Mouse (Mus musculus) lung, embryonic 16.5 days (tissue): ENCODE measurements around the gene Cntln. TPM values are rescaled to one million over a fixed set of nuclear protein-coding genes. Genes with fewer than 3 reads are reported as not detected.
A peak's percentile ranks its signal among the peaks of the same experiment; 100 is the strongest.

ENCODE experiments used
- ATAC-seq: fragments of 200-750 bp; cut with Nextera tagmentation; 2 replicates; pipeline ENCODE4 v1.8.0; 2017; ENCODE audit warnings: low read depth, mild to moderate bottlenecking, moderate library complexity
- H3K27ac ChIP-seq: fragments of 300-500 bp; sonication (generic); 2 replicates; pipeline ENCODE4 v1.5.1; 2014; ENCODE audit warnings: mild to moderate bottlenecking, control low read depth, low read length
- H3K27me3 ChIP-seq: fragments of 300-500 bp; sonication (generic); 2 replicates; pipeline ENCODE4 v1.6.1; 2014; ENCODE audit warnings: low read depth, low read length, mixed read lengths; ENCODE audit not compliant: control insufficient read depth, insufficient read depth
- H3K36me3 ChIP-seq: fragments of 300-500 bp; sonication (generic); 2 replicates; pipeline ENCODE4 v1.6.1; 2014; ENCODE audit warnings: low read length; ENCODE audit not compliant: control insufficient read depth, insufficient read depth
- H3K4me1 ChIP-seq: fragments of 300-500 bp; sonication (generic); replicated peaks from 2 replicates; pipeline ENCODE4 v1.6.1; 2014; ENCODE audit warnings: low read length, mixed read lengths; ENCODE audit not compliant: control insufficient read depth, insufficient read depth
- H3K4me2 ChIP-seq: fragments of 300-500 bp; sonication (generic); 2 replicates; pipeline ENCODE4 v1.6.1; 2014; ENCODE audit warnings: low read depth, low read length, control low read depth
- H3K4me3 ChIP-seq: fragments of 300-500 bp; sonication (generic); 2 replicates; pipeline ENCODE4 v1.5.1; 2014; ENCODE audit warnings: mild to moderate bottlenecking, low read length, control low read depth
- H3K9ac ChIP-seq: fragments of 300-500 bp; sonication (generic); 2 replicates; pipeline ENCODE4 v1.6.1; 2014; ENCODE audit warnings: low read length, control low read depth
- H3K9me3 ChIP-seq: fragments of 300-500 bp; sonication (generic); 2 replicates; pipeline ENCODE4 v1.6.1; 2016; ENCODE audit warnings: low read length; ENCODE audit not compliant: control insufficient read depth
- WGBS: fragments of 180-500 bp; shearing (Covaris S2); extraction: QIAGEN DNeasy Blood & Tissue Kit; methylation state at CpG from one replicate; pipeline ENCODE4 v1.1.7; 2014; 5-methylcytosine and 5-hydroxymethylcytosine counted together
- polyA plus RNA-seq: library from polyadenylated mRNA; unstranded; fragments of >200 nt; fragmentation: Nextera tagmentation; extraction: Ambion mirVana; gene quantifications from 2 replicates; pipeline ENCODE4 v1.2.1, GENCODE M21; 2015

Cntln gene
- polyA plus RNA-seq, result 11.0 and 11.6 TPM in 2 replicates

DNA sequence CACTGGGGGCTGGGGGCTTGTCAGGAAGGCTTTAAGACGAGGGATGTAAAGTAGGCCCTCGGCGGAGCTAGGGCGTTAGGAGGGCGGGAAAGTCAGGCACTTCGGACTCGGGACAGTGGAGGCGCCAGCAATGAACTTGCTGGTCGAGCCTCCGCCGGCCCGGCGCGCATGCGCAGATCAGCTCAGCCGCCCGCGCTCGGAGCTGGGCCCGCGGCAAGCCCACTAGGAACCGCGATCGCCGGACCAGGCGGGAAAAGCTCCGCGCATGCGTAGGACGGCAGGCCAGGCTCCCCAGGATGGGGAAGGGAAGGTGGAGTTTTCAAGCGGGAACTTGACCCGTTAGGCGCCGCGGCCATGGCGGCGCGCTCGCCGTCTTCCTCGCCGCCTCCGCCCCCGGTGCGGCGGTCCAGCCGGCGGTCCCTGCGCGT, at the start of gene Cntln:
TSS of gene Cntln (plus strand) at position 199 of the 428 bp plus-strand sequence.
- Histone ChIP-seq H3K4me1 (peaks cover 6% of the 10 kb centered on the region; the same call in 1 of the 2 replicates), H3K4me2 (peak within 1 kb of the TSS; percentile 58), H3K36me3 (no peaks in the 10 kb centered on the region), H3K27ac (peak within 1 kb of the TSS; percentile 94), H3K9me3 (no peaks in the 10 kb centered on the region), H3K9ac (peak within 1 kb of the TSS; percentile 95), H3K27me3 (no peaks in the 10 kb centered on the region), H3K4me3 (peak within 1 kb of the TSS; percentile 80)
- under 1% methylated on average over 33 of the region's 50 CpGs for WGBS
- peak; percentile 98 for ATAC-seq

DNA sequence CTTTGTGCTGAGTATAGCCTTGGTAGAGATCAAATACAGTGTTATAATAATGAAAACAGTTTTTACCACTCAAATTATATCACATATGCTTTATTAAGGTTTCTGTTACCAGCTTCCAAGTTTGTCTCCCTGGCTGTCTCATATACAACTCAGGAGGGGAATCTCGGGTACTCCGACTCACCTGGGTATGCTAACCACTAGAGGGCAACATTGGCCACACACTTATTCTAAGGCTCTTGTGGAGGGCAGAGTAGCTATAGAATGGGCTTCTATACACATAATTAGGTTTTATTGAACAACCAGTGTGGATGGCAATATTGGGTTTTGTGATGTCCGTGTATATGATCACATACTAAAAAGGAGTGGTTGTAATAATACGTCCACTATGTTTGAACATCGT, 47.1 kb upstream of the Cntln start:
- Histone ChIP-seq H3K36me3 (no peaks in the 10 kb centered on the region), H3K9ac (no peak overlapping the region), H3K27me3 (no peaks in the 10 kb centered on the region), H3K4me3 (no peak overlapping the region), H3K4me2 (no peak overlapping the region), H3K4me1 (no peaks in the 10 kb centered on the region), H3K9me3 (no peaks in the 10 kb centered on the region), H3K27ac (no peak overlapping the region)
- 41% methylated on average over 5 of the region's 5 CpGs for WGBS
- no peak for ATAC-seq

DNA sequence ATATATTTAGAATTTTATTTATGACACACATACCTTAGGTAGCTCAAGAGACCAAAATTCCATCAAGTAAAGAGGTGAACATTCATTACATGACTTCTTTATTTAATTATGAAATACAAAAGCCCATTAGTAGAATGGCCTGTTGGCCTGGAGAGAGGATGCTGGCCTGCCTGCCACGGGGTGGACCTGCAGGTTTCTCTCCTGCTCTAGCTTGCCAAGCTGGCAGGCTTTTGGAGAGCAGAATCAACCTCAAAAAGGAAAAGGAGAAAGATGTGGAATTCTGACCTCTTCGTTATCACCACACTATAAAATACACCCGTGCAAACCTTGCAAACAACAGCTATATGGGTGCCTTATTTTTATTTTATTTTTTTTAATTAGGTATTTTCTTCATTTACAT, 45.6 kb upstream of the Cntln start:
- no peaks in the 10 kb centered on the region for H3K9me3 ChIP-seq
- H3K4me1 ChIP-seq, result no peaks in the 10 kb centered on the region
- no peak overlapping the region for H3K4me3 ChIP-seq
- no peak overlapping the region for H3K4me2 ChIP-seq
- H3K27ac ChIP-seq, result no peak overlapping the region
- H3K27me3 ChIP-seq, result no peaks in the 10 kb centered on the region
- ATAC-seq, result no peak
- no peaks in the 10 kb centered on the region for H3K36me3 ChIP-seq
- 83% methylated on average over 3 of the region's 3 CpGs for WGBS
- no peak overlapping the region for H3K9ac ChIP-seq

DNA sequence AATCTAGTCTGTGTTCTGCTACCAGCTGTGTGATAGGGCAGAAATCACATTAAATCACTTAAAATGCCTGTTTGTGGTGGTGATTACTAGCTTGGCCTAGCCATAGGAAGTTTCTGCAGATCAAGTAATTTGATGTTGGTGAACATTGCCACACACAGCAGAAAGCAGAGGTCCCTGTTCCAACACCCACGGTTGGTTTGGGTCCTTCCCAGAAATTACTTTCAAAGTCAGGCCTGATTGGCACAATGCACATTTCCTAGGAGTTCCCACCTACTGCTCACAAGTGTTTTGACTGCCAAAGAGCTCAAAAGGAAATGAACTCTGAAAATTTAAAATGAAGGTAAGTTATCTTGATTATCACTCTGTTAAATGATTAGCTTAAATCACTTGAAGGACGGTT, 44.6 kb upstream of the Cntln start:
- H3K9ac ChIP-seq, result no peak overlapping the region
- 80% methylated on average over 2 of the region's 2 CpGs for WGBS

GRCm38 (mm10) chr4:84857588-84857987, 26.5 kb upstream of the Cntln start:
- Histone ChIP-seq H3K36me3 (no peaks in the 10 kb centered on the region), H3K4me1 (no peaks in the 10 kb centered on the region), H3K4me3 (no peak overlapping the region), H3K9me3 (no peaks in the 10 kb centered on the region), H3K27me3 (no peaks in the 10 kb centered on the region), H3K4me2 (no peak overlapping the region), H3K27ac (no peak overlapping the region), H3K9ac (no peak overlapping the region)
- 83% methylated on average over 2 of the region's 2 CpGs for WGBS
- ATAC-seq, result no peak

More for the DNA sequence above, 44.6 kb upstream of the Cntln start:
- Histone ChIP-seq H3K27me3 (no peaks in the 10 kb centered on the region), H3K4me1 (no peaks in the 10 kb centered on the region), H3K9me3 (no peaks in the 10 kb centered on the region), H3K36me3 (no peaks in the 10 kb centered on the region), H3K27ac (no peak overlapping the region), H3K4me2 (no peak overlapping the region), H3K4me3 (no peak overlapping the region)
- ATAC-seq, result no peak

GRCm38 (mm10) chr4:84876347-84876746, 7.8 kb upstream of the Cntln start:
- 15% methylated on average over 3 of the region's 3 CpGs for WGBS
- ATAC-seq, result no peak

GRCm38 (mm10) chr4:84883646-84884045, 463 bp upstream of the Cntln start:
- H3K4me3 ChIP-seq, result peak overlapping the region; percentile 80
- peaks cover 6% of the 10 kb centered on the region; the same call in 1 of the 2 replicates for H3K4me1 ChIP-seq
- ATAC-seq, result no peak
- peak overlapping the region; percentile 58 for H3K4me2 ChIP-seq
- H3K36me3 ChIP-seq, result no peaks in the 10 kb centered on the region
- no peaks in the 10 kb centered on the region for H3K27me3 ChIP-seq
- H3K9ac ChIP-seq, result peak overlapping the region; percentile 95
- peak overlapping the region; percentile 94 for H3K27ac ChIP-seq
- 52% methylated on average over 12 of the region's 12 CpGs for WGBS
- H3K9me3 ChIP-seq, result no peaks in the 10 kb centered on the region

More at GRCm38 (mm10) chr4:84876347-84876746, 7.8 kb upstream of the Cntln start:
- no peaks in the 10 kb centered on the region for H3K4me1 ChIP-seq
- H3K27ac ChIP-seq, result no peak overlapping the region
- H3K27me3 ChIP-seq, result no peaks in the 10 kb centered on the region
- H3K4me3 ChIP-seq, result no peak overlapping the region
- no peaks in the 10 kb centered on the region for H3K36me3 ChIP-seq
- H3K9me3 ChIP-seq, result no peaks in the 10 kb centered on the region
- H3K9ac ChIP-seq, result no peak overlapping the region
- H3K4me2 ChIP-seq, result no peak overlapping the region

GRCm38 (mm10) chr4:84884539-84885270, 596 bp downstream of the Cntln start:
- Histone ChIP-seq H3K4me2 (peak overlapping the region; percentile 58), H3K4me1 (peaks cover 6% of the 10 kb centered on the region; the same call in 1 of the 2 replicates), H3K27ac (peak overlapping the region; percentile 94), H3K4me3 (peak overlapping the region; percentile 80), H3K9me3 (no peaks in the 10 kb centered on the region), H3K9ac (peak overlapping the region; percentile 95), H3K36me3 (no peaks in the 10 kb centered on the region), H3K27me3 (no peaks in the 10 kb centered on the region)
- peak; percentile 76 for ATAC-seq
- WGBS, result under 1% methylated on average over 55 of the region's 60 CpGs

DNA sequence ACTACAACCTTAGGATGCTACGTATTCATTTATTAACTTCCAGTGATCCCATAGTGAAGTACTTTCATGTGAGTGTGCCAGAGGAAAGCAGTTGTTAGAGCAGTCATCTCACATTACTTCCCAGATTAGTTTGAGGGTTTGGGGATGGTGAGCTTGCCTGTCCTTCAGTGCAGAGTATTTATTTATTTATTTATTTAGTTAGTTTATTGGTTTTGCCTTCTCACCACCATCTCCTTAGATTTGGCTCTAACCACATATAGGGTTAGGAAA, 1.1 kb downstream of the Cntln start:
- Histone ChIP-seq H3K9ac (peak overlapping the region; percentile 95), H3K36me3 (peaks cover 1% of the 10 kb centered on the region; the same call in 1 of the 2 replicates), H3K4me2 (peak overlapping the region; percentile 58), H3K4me3 (peak overlapping the region; percentile 80), H3K4me1 (peaks cover 6% of the 10 kb centered on the region; the same call in 1 of the 2 replicates), H3K27me3 (no peaks in the 10 kb centered on the region), H3K27ac (no peak overlapping the region), H3K9me3 (no peaks in the 10 kb centered on the region)
- 22% methylated on average over 1 of the region's 1 CpGs for WGBS
- ATAC-seq, result no peak
